Mouse (Mus musculus) liver, adult 2 months (tissue): ENCODE data around the gene Avpr1b. TPM values are rescaled to one million over a fixed set of nuclear protein-coding genes. Genes with fewer than 3 reads are reported as not detected.

ENCODE experiments used
- DNase-seq: peaks from one replicate; pipeline ENCODE4 v3.0.0-alpha.2; 2011; ENCODE audit warnings: low read depth, low spot score; ENCODE audit errors: extremely low read depth
- H3K27ac ChIP-seq: fragments of 200-500 bp; replicated peaks from 2 replicates; pipeline ENCODE4 v1.5.1; 2012; ENCODE audit warnings: low read depth, mild to moderate bottlenecking, control low read depth, inconsistent platforms, low read length; ENCODE audit not compliant: insufficient read depth
- H3K27me3 ChIP-seq: fragments of 200-500 bp; 2 replicates; pipeline ENCODE4 v1.6.1; 2012; ENCODE audit warnings: mild to moderate bottlenecking, moderate library complexity, low read length, inconsistent platforms; ENCODE audit not compliant: control insufficient read depth, insufficient read depth
- H3K36me3 ChIP-seq: fragments of 200-500 bp; 2 replicates; pipeline ENCODE4 v1.6.1; 2012; ENCODE audit warnings: low read length, inconsistent platforms; ENCODE audit not compliant: control insufficient read depth, insufficient read depth
- H3K4me1 ChIP-seq: fragments of 200-500 bp; 2 replicates; pipeline ENCODE4 v1.6.1; 2011; ENCODE audit warnings: low read length; ENCODE audit not compliant: control insufficient read depth, insufficient read depth
- H3K4me3 ChIP-seq: fragments of 200-500 bp; 2 replicates; pipeline ENCODE4 v1.5.1; 2011; ENCODE audit warnings: low read depth, mild to moderate bottlenecking, control low read depth, low read length, moderate library complexity; ENCODE audit not compliant: insufficient read depth
- H3K79me2 ChIP-seq: fragments of 200-500 bp; 2 replicates; pipeline ENCODE4 v1.6.1; 2012; ENCODE audit warnings: inconsistent platforms, mild to moderate bottlenecking, low read length, moderate library complexity; ENCODE audit not compliant: control insufficient read depth, insufficient read depth
- H3K9ac ChIP-seq: fragments of 200-500 bp; 2 replicates; pipeline ENCODE4 v1.6.1; 2012; ENCODE audit warnings: low read depth, mild to moderate bottlenecking, control low read depth, inconsistent platforms, low read length
- CTCF ChIP-seq: fragments of 200-500 bp; IDR thresholded peaks from 2 replicates; pipeline ENCODE4 v1.5.1; 2011; ENCODE audit warnings: low read depth, low read length, control low read depth
- POLR2A ChIP-seq: fragments of 200-500 bp; IDR thresholded peaks from 2 replicates; pipeline ENCODE4 v1.6.1; 2011; ENCODE audit warnings: low read length, control low read depth; ENCODE audit not compliant: insufficient read depth; ENCODE audit errors: extremely low read depth
- WGBS: fragments of 180-500 bp; shearing (Covaris S2); methylation state at CpG from one replicate; pipeline ENCODE4 v1.1.7; 2018; 5-methylcytosine and 5-hydroxymethylcytosine counted together
- polyA plus RNA-seq: library from polyadenylated mRNA; depleted of rRNA; stranded (reverse); fragments of >200 nt; gene quantifications from 2 replicates; pipeline ENCODE4 v1.2.3, GENCODE M21; 2012; rRNA removed
- total RNA-seq: library from RNA; depleted of rRNA; stranded (reverse); fragments of >200 nt; gene quantifications from 2 replicates; pipeline ENCODE4 v1.2.3, GENCODE M21; 2014; rRNA removed

Gene Avpr1b
- total and polyA plus RNA-seq, 2 experiments: not detected

DNA sequence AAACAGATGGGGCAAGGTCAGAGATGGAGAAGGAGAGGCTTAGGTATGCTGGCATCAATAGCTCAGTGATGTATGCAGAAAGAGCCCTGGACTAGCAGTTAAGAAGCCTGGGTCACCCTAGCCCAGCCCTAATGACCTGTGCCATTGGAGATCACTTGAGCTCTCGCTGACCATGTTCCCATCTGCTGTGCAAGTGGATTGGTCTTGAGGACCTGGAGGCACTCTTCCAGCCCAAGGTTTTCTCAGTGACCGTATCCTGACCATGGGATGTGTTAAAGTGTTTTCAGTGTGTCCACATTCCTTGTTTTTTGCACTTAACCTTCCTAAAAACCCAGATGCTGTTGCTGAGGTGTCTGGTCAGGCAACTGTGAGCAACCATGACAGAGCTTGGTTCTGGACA is 61.2 kb downstream of the Avpr1b start:
- Histone ChIP-seq H3K4me1 (no peaks in the 10 kb centered on the region), H3K27me3 (no peaks in the 10 kb centered on the region), H3K79me2 (no peaks in the 10 kb centered on the region), H3K4me3 (no peak overlapping the region), H3K9ac (no peak overlapping the region), H3K36me3 (no peaks in the 10 kb centered on the region), H3K27ac (no peak overlapping the region)
- WGBS: 89% methylated on average over 2 of the region's 2 CpGs
- TF ChIP-seq CTCF (no peak), POLR2A (no peak)
- DNase-seq: no peak

DNA sequence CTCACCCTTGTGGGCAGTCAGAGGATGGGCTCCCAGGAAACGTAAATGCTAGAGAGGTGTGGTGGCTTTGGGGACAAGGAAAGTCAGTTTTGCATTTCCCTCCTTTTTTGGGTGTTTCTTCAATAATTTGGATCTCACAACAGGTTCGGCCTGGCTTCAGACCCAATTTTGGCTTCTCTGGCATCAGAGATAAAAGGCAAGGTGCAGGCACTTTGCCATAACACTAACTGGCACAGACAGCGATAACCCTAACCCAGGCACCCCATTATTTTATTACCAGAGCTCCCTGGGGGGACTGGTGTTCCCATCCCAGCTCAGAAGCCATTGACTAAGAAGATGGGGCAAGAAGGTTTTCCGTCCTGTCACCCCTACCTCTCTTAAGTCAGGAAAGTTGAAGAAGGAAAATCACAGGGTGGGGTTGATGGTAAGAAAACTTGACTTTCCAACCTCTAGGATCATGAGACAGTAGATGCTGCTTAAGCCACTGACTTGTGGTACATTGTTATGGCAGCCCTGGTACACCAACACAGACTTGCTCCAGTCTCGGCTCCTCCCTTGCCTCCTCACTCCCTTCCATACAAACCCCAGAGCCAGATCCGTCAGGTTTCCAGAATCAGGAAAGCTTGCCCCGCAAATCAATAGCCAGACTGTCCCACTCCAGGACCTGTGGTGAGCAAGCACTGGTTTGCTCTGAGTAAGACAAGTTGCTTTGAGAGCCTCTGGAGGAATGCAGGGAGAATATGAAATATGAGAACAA is 61.9 kb downstream of the Avpr1b start:
- Histone ChIP-seq H3K9ac (no peak overlapping the region), H3K4me1 (no peaks in the 10 kb centered on the region), H3K36me3 (no peaks in the 10 kb centered on the region), H3K4me3 (no peak overlapping the region), H3K27me3 (no peaks in the 10 kb centered on the region), H3K79me2 (no peaks in the 10 kb centered on the region), H3K27ac (no peak overlapping the region)
- no peak for DNase-seq
- no peak for TF ChIP-seq POLR2A
- TF ChIP-seq CTCF: no peak
- 82% methylated on average over 7 of the region's 7 CpGs for WGBS

Other genes with a start within 250 kb of the Avpr1b start
- 6.6 and 10.6 TPM in 2 replicates for gene Srgap2, start 71.9 kb upstream of the Avpr1b start, total RNA-seq
- gene Srgap2, start 71.9 kb upstream of the Avpr1b start, polyA plus RNA-seq: 5.8 and 7.4 TPM in 2 replicates
- 0.65 and 1.0 TPM in 2 replicates for gene Fam72a, start 71.3 kb upstream of the Avpr1b start, total RNA-seq
- gene Fam72a, start 71.3 kb upstream of the Avpr1b start, polyA plus RNA-seq: 0.19 and 0.24 TPM in 2 replicates
- 0.20 TPM in 1 of 2 replicates, not detected in the other for gene Ctse, start 39.1 kb downstream of the Avpr1b start, total RNA-seq
- gene Ctse, start 39.1 kb downstream of the Avpr1b start, polyA plus RNA-seq: 0.11 and 15.8 TPM in 2 replicates
- 0.83 and 0.87 TPM in 2 replicates for gene Rab7b, start 89.5 kb downstream of the Avpr1b start, total RNA-seq
- gene Rab7b, start 89.5 kb downstream of the Avpr1b start, polyA plus RNA-seq: 0.29 and 0.45 TPM in 2 replicates
- gene Slc26a9, start 144.8 kb downstream of the Avpr1b start, total RNA-seq: under 0.01 TPM in 1 of 2 replicates, not detected in the other
- not detected in 2 replicates for gene Slc26a9, start 144.8 kb downstream of the Avpr1b start, polyA plus RNA-seq
- gene Pm20d1, start 198.1 kb downstream of the Avpr1b start, total RNA-seq: 35.5 and 40.5 TPM in 2 replicates
- 62.0 and 78.1 TPM in 2 replicates for gene Pm20d1, start 198.1 kb downstream of the Avpr1b start, polyA plus RNA-seq
- gene Slc41a1, start 228.3 kb downstream of the Avpr1b start, total RNA-seq: 1.3 and 1.5 TPM in 2 replicates
- gene Slc41a1, start 228.3 kb downstream of the Avpr1b start, polyA plus RNA-seq: 3.0 and 5.8 TPM in 2 replicates